Mouse (Mus musculus) lung, adult 2 months (tissue): ENCODE results near the gene Dpf1.

Experiments
- CTCF ChIP-seq: fragments of 200-500 bp; IDR thresholded peaks from 2 replicates; pipeline ENCODE4 v1.5.1; 2011; ENCODE audit warnings: mild to moderate bottlenecking, low read length, control low read depth; ENCODE audit not compliant: insufficient read depth
- POLR2A ChIP-seq: fragments of 200-500 bp; IDR thresholded peaks from 2 replicates; pipeline ENCODE4 v1.6.1; 2011; ENCODE audit warnings: low read depth, mild to moderate bottlenecking, control low read depth, low read length, borderline replicate concordance; ENCODE audit errors: extremely low read depth

GRCm38 (mm10) chr7:29337766-29338165, 34.0 kb downstream of the Dpf1 start:
- TF ChIP-seq POLR2A, result no peak
- TF ChIP-seq CTCF, result no peak
